In genomic region chr15:31703400-31703799, GRCm38 (mm10) we compare ENCODE assay signal across 18 mouse cellular contexts.
DNase-seq lines count a peak whose midpoint lies in the region; TF ChIP-seq lines count a peak whose summit lies in the region.
"Had no signal": no experiment of that assay in that cellular context is flagged by ENCODE, and none has a peak within 500 bp of the region (broad histone marks: within the 10 kb centered on the region; RNA-seq: fewer than 3 reads in every experiment).

No protein-coding gene starts in this region.

- TF ChIP-seq EP300 in MEL (IDR thresholded peaks at IDR 0.05; ENCODE audit: low read depth in 1 of 2, low read length in 2 of 2) = peak; percentile 52 to 76

- no peaks in the 10 kb centered on the region for H3K4me1 ChIP-seq in heart, embryonic 10.5 days
- no peaks in the 10 kb centered on the region for H3K4me1 ChIP-seq in MEL (ENCODE audit: control insufficient read depth in 1 of 2, insufficient read depth in 2 of 2, low read length in 2 of 2)

- no peaks in the 10 kb centered on the region for H3K79me2 ChIP-seq in MEL (ENCODE audit: control insufficient read depth, insufficient read depth, low read length, poor library complexity)

- H3K9me3 ChIP-seq in heart, embryonic 10.5 days = no peaks in the 10 kb centered on the region; the same call in 1 of the 2 replicates
- no peaks in the 10 kb centered on the region for H3K9me3 ChIP-seq in MEL (replicated peaks; ENCODE audit: insufficient read depth, low read length)
- H3K9me3 ChIP-seq: G1E had no signal

- H3K27me3 ChIP-seq in heart, embryonic 10.5 days (ENCODE audit: insufficient read depth, poor library complexity, severe bottlenecking) = no peaks in the 10 kb centered on the region
- no peaks in the 10 kb centered on the region for H3K27me3 ChIP-seq in MEL (ENCODE audit: control insufficient read depth in 1 of 2, insufficient read depth in 2 of 2, low read length in 2 of 2)
- H3K27me3 ChIP-seq: CH12.LX, Patski had no signal

- H3K9ac ChIP-seq in MEL (ENCODE audit: control insufficient read depth, low read depth, low read length, poor library complexity, severe bottlenecking) = no peak overlapping the region

- TF ChIP-seq CTCF in MEL (IDR thresholded peaks at IDR 0.05 in 2 of 3, conservative IDR thresholded peaks at IDR 0.05 in 1 of 3; ENCODE audit: control insufficient read depth in 1 of 3, insufficient read depth in 1 of 3, low read depth in 2 of 3, low read length in 3 of 3, poor library complexity in 1 of 3, severe bottlenecking in 1 of 3) = no peak

- WGBS in heart, embryonic 10.5 days = 80% methylated on average over 2 of the region's 2 CpGs

- no peak overlapping the region for H3K27ac ChIP-seq in heart, embryonic 10.5 days
- no peak overlapping the region for H3K27ac ChIP-seq in MEL (ENCODE audit: control insufficient read depth, low read depth, low read length)

- H3K36me3 ChIP-seq in heart, embryonic 10.5 days = no peaks in the 10 kb centered on the region
- H3K36me3 ChIP-seq in MEL (ENCODE audit: control insufficient read depth in 1 of 2, insufficient read depth in 2 of 2, low read length in 2 of 2) = 0 out of 4 replicates have a peak, but pooled peaks cover 0 to 3% of the 10 kb centered on the region in 2 experiments
- H3K36me3 ChIP-seq: G1E had no signal

- no peak for TF ChIP-seq RAD21 in MEL (IDR thresholded peaks at IDR 0.05; ENCODE audit: low read depth, low read length)

- H3K4me3 ChIP-seq in heart, embryonic 10.5 days = no peak overlapping the region
- H3K4me3 ChIP-seq in MEL (ENCODE audit: control insufficient read depth in 1 of 2, insufficient read depth in 1 of 2, low read depth in 2 of 2, low read length in 2 of 2) = no peak overlapping the region

- TF ChIP-seq POLR2A in MEL (IDR thresholded peaks at IDR 0.05; ENCODE audit: control insufficient read depth in 1 of 2, insufficient read depth in 1 of 2, low read depth in 1 of 2, low read length in 2 of 2, poor library complexity in 1 of 2) = no peak

- peak; percentile 3 for DNase-seq in heart, embryonic 10.5 days (ENCODE audit: low spot score)
- DNase-seq in heart, adult 9 months (ENCODE audit: low spot score in 2 of 2) = no peak
- peak; percentile 46 for DNase-seq in MEL (ENCODE audit: low read depth, low spot score)
- no peak for DNase-seq in thymus, adult 18-20 months
- DNase-seq: adrenal gland, adult 2 months; adrenal gland, adult 8-10 months; adrenal gland, postnatal 10 days; adrenal gland, postnatal 14 days; adrenal gland, postnatal 25 days; adrenal gland, postnatal 36 days; B cell, adult 2 months; cerebellum, adult 11 months; cerebellum, adult 11-12 months; cerebellum, adult 18-20 months; cerebellum, adult 2 months had no signal

TF ChIP-seq in MEL, 35 proteins besides CTCF, POLR2A, EP300 and RAD21:
- TF ChIP-seq MYC (IDR thresholded peaks at IDR 0.05; ENCODE audit: low read depth, low read length) = no peak
- no peak for TF ChIP-seq UBTF (IDR thresholded peaks at IDR 0.05; ENCODE audit: borderline replicate concordance, insufficient read depth, low read depth, low read length)
- TF ChIP-seq TCF12 (IDR thresholded peaks at IDR 0.05; ENCODE audit: low read depth, low read length) = peak; percentile 79
- no peak for TF ChIP-seq MYB (IDR thresholded peaks at IDR 0.05; ENCODE audit: low read depth, low read length)
- TF ChIP-seq TBP (IDR thresholded peaks at IDR 0.05; ENCODE audit: low read depth, low read length) = no peak
- TF ChIP-seq MEF2A (IDR thresholded peaks at IDR 0.05; ENCODE audit: extremely low read depth, insufficient replicate concordance, low read depth, low read length, poor library complexity, severe bottlenecking) = no peak
- no peak for TF ChIP-seq ZNF384 (IDR thresholded peaks at IDR 0.05; ENCODE audit: low read depth, low read length)
- TF ChIP-seq MAFK (IDR thresholded peaks at IDR 0.05; ENCODE audit: borderline replicate concordance, low read depth, low read length) = no peak
- no peak for TF ChIP-seq HCFC1 (IDR thresholded peaks at IDR 0.05; ENCODE audit: low read depth, low read length)
- no peak for TF ChIP-seq POLR2AphosphoS5 (IDR thresholded peaks at IDR 0.05; ENCODE audit: borderline replicate concordance, low read depth, low read length)
- peak; percentile 29; the same call in 1 of the 2 replicates for TF ChIP-seq GATA1 (IDR thresholded peaks at IDR 0.05; ENCODE audit: low read depth, low read length)
- no peak for TF ChIP-seq MAZ (IDR thresholded peaks at IDR 0.05; ENCODE audit: low read depth, low read length)
- TF ChIP-seq ZKSCAN1 (IDR thresholded peaks at IDR 0.05; ENCODE audit: low read depth, low read length) = no peak
- no peak for TF ChIP-seq TAL1 (IDR thresholded peaks at IDR 0.05; ENCODE audit: low read length)
- TF ChIP-seq KAT2A (conservative IDR thresholded peaks at IDR 0.05; ENCODE audit: low read depth, low read length) = no peak
- no peak for TF ChIP-seq MAX (IDR thresholded peaks at IDR 0.05; ENCODE audit: low read length)
- TF ChIP-seq ZC3H11A (IDR thresholded peaks at IDR 0.05; ENCODE audit: low read depth, low read length) = no peak
- TF ChIP-seq CHD2 (IDR thresholded peaks at IDR 0.05; ENCODE audit: low read length) = no peak
- no peak for TF ChIP-seq BHLHE40 (IDR thresholded peaks at IDR 0.05; ENCODE audit: borderline replicate concordance, low read depth, low read length)
- no peak for TF ChIP-seq SIN3A (IDR thresholded peaks at IDR 0.05; ENCODE audit: low read length)
- TF ChIP-seq E2F4 (IDR thresholded peaks at IDR 0.05; ENCODE audit: borderline replicate concordance, low read depth, low read length) = no peak
- no peak for TF ChIP-seq NRF1 (IDR thresholded peaks at IDR 0.05; ENCODE audit: insufficient read depth, low read depth, low read length, poor library complexity, severe bottlenecking)
- no peak for TF ChIP-seq JUND (IDR thresholded peaks at IDR 0.05; ENCODE audit: low read depth, low read length)
- no peak for TF ChIP-seq SMC3 (IDR thresholded peaks at IDR 0.05; ENCODE audit: low read depth, low read length)
- peak; percentile 25; the same call in 1 of the 2 replicates for TF ChIP-seq ETS1 (IDR thresholded peaks at IDR 0.05; ENCODE audit: low read depth, low read length)

Comparison
In these comparisons a context has a peak if more than half of its experiments do, and no peak if none do; other contexts are left out.
1. DNase-seq: peak in heart, embryonic 10.5 days (single experiment) and MEL (single experiment); none in heart, adult 9 months (0 of 2) and thymus, adult 18-20 months (0 of 2).